Mouse (Mus musculus): ENCODE measurements at regions not wholly inside any gene's neighbourhood (a gene's known extent, or its start where the extent isn't known, plus 50 kb on each side); places are given as distances from the start of the nearest gene placed in this dataset.

DNA sequence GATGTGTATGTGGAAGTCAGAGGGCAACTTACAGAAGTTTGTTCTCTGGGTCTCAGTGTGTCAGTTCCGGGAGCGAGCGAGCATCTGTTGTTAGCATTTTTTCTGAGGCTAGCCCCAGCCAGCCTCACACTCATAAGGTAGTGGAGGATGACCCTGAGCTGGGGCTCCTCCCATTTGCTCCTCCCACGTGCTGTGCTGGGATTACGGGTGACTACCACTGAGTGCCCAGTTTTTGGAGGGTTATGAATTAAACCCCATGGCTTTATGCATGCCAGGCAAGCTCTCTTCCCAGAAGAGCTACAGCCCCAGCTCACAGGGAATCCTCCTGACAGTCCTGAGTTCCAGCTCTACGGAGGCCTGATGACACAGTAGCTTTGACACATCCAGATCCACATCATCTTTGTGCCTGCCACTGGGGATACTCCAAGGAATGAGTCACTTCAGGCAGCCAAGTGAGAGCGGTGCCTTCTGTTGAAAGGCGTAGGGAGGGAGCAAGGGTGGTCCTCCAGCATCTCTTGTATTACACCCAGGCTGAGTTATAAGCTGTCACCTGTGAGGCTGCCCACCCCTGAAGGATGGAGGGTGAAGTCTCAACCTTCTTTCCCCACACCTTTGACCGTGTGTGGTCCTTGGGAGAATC lies 97.8 kb upstream of the Parp11 start:
- no peak for TF ChIP-seq EP300 (IDR thresholded peaks at IDR 0.05)
- TF ChIP-seq CTCF (IDR thresholded peaks at IDR 0.05) = no peak

All from lung, postnatal 0 days (tissue).